Mouse (Mus musculus) T-cell, adult 2 months (primary cell): ENCODE measurements around the gene Trip12.

ENCODE experiments used
- DNase-seq: peaks from one replicate; pipeline ENCODE4 v3.0.0; 2022; ENCODE audit warnings: low spot score

The Trip12 gene

GRCm38 (mm10) chr1:84860360-84861254 is 20.3 kb upstream of the Trip12 start:
- no peak for DNase-seq

GRCm38 (mm10) chr1:84859597-84859996 is 19.3 kb upstream of the Trip12 start:
- no peak for DNase-seq

- no peak for DNase-seq
Observed at GRCm38 (mm10) chr1:84855756-84856155, 15.4 kb upstream of the Trip12 start.

- DNase-seq: no peak
Observed at GRCm38 (mm10) chr1:84854966-84855365, 14.7 kb upstream of the Trip12 start.

GRCm38 (mm10) chr1:84853721-84854120 is 13.4 kb upstream of the Trip12 start:
- no peak for DNase-seq

- no peak for DNase-seq
Observed at GRCm38 (mm10) chr1:84851512-84852235, 11.4 kb upstream of the Trip12 start.

GRCm38 (mm10) chr1:84850471-84850870 is 10.2 kb upstream of the Trip12 start:
- DNase-seq: no peak

GRCm38 (mm10) chr1:84849804-84850203 is 9.5 kb upstream of the Trip12 start:
- DNase-seq: no peak

GRCm38 (mm10) chr1:84848801-84849455 is 8.6 kb upstream of the Trip12 start:
- no peak for DNase-seq

- DNase-seq: no peak
Observed at GRCm38 (mm10) chr1:84848335-84848734, 8.0 kb upstream of the Trip12 start.

- no peak for DNase-seq
Observed at GRCm38 (mm10) chr1:84847698-84848097, 7.4 kb upstream of the Trip12 start.

GRCm38 (mm10) chr1:84843366-84843765 is 3.0 kb upstream of the Trip12 start:
- DNase-seq: no peak

- DNase-seq: no peak
Observed at GRCm38 (mm10) chr1:84841061-84841460, 745 bp upstream of the Trip12 start.

- peak; percentile 86 for DNase-seq
Observed at GRCm38 (mm10) chr1:84839309-84840017, 853 bp downstream of the Trip12 start, which contains the start of gene Fbxo36. Fbxo36 (plus strand) TSS chr1:84839841.

- peak; percentile 67 for DNase-seq
Observed at GRCm38 (mm10) chr1:84838621-84839151, 1.6 kb downstream of the Trip12 start.

GRCm38 (mm10) chr1:84838156-84838555 is 2.2 kb downstream of the Trip12 start:
- DNase-seq: peak; percentile 2

- no peak for DNase-seq
Observed at GRCm38 (mm10) chr1:84837523-84838145, 2.7 kb downstream of the Trip12 start.

- no peak for DNase-seq
Observed at GRCm38 (mm10) chr1:84825091-84825490, 15.2 kb downstream of the Trip12 start.

- no peak for DNase-seq
Observed at GRCm38 (mm10) chr1:84817596-84817995, 22.7 kb downstream of the Trip12 start.

GRCm38 (mm10) chr1:84803788-84804187 is 36.5 kb downstream of the Trip12 start:
- no peak for DNase-seq

GRCm38 (mm10) chr1:84799166-84799565 is 41.1 kb downstream of the Trip12 start:
- DNase-seq: no peak
